Comparison of ENCODE assay signal across 10 mouse cellular contexts in genomic region chr6:5993056-5993455, GRCm38 (mm10).
DNase-seq lines count a peak whose midpoint lies in the region; ATAC-seq and TF ChIP-seq lines count a peak whose summit lies in the region.
"Had no signal": no experiment of that assay in that cellular context is flagged by ENCODE, and none has a peak within 500 bp of the region (broad histone marks: within the 10 kb centered on the region; RNA-seq: fewer than 3 reads in every experiment).

No protein-coding gene starts in this region.

- no peak overlapping the region for H3K27ac ChIP-seq in hindbrain, postnatal 0 days
- H3K27ac ChIP-seq in hindbrain, embryonic 10.5 days = no peak overlapping the region
- no peak overlapping the region for H3K27ac ChIP-seq in midbrain, embryonic 15.5 days
- H3K27ac ChIP-seq in midbrain, embryonic 14.5 days (replicated peaks; ENCODE audit: low read depth, low read length) = no peak overlapping the region
- peak overlapping the region; percentile 70 for H3K27ac ChIP-seq in small intestine, adult 2 months (ENCODE audit: insufficient read depth, low read depth, low read length)
- H3K27ac ChIP-seq: liver, embryonic 12.5 days; neural tube, embryonic 12.5 days had no signal

- peak; percentile 20 to 21 for DNase-seq in cerebellum, postnatal 25 days
- no peak for DNase-seq in cerebellum, adult 9-10 months
- DNase-seq in hindbrain, postnatal 0 days (ENCODE audit: low spot score) = no peak
- no peak for DNase-seq in hindbrain, embryonic 10.5 days (ENCODE audit: low spot score)
- no peak for DNase-seq in midbrain, embryonic 14.5 days
- no peak for DNase-seq in testis, postnatal 14 days (ENCODE audit: low spot score)

- H3K4me3 ChIP-seq in hindbrain, postnatal 0 days (ENCODE audit: low read length) = no peak overlapping the region
- H3K4me3 ChIP-seq in hindbrain, embryonic 10.5 days = no peak overlapping the region
- no peak overlapping the region for H3K4me3 ChIP-seq in midbrain, embryonic 15.5 days
- no peak overlapping the region for H3K4me3 ChIP-seq in midbrain, embryonic 14.5 days (replicated peaks; ENCODE audit: low read depth, low read length)
- H3K4me3 ChIP-seq in small intestine, adult 2 months (ENCODE audit: low read depth, low read length) = peak overlapping the region; percentile 19; the same call in 1 of the 2 replicates
- H3K4me3 ChIP-seq: liver, embryonic 12.5 days; neural tube, embryonic 12.5 days had no signal

- ATAC-seq in hindbrain, postnatal 0 days = no peak
- ATAC-seq in midbrain, embryonic 15.5 days (replicated peaks) = peak; percentile 60; the same call in 1 of the 2 replicates
- ATAC-seq in midbrain, embryonic 14.5 days (ENCODE audit: low FRiP score, low TSS enrichment) = no peak
- ATAC-seq: liver, embryonic 12.5 days had no signal

- no peaks in the 10 kb centered on the region for H3K27me3 ChIP-seq in hindbrain, postnatal 0 days (ENCODE audit: insufficient read depth, low read length)
- no peaks in the 10 kb centered on the region for H3K27me3 ChIP-seq in hindbrain, embryonic 10.5 days (ENCODE audit: insufficient read depth, poor library complexity, severe bottlenecking)
- H3K27me3 ChIP-seq in midbrain, embryonic 15.5 days (replicated peaks) = no peaks in the 10 kb centered on the region
- no peaks in the 10 kb centered on the region for H3K27me3 ChIP-seq in midbrain, embryonic 14.5 days (ENCODE audit: control insufficient read depth, insufficient read depth, low read length)
- H3K27me3 ChIP-seq in small intestine, adult 2 months (ENCODE audit: control insufficient read depth, insufficient read depth, low read length) = no peaks in the 10 kb centered on the region
- H3K27me3 ChIP-seq: liver, embryonic 12.5 days; neural tube, embryonic 12.5 days had no signal

- H3K36me3 ChIP-seq in hindbrain, postnatal 0 days (ENCODE audit: insufficient read depth, low read length) = no peaks in the 10 kb centered on the region
- no peaks in the 10 kb centered on the region for H3K36me3 ChIP-seq in hindbrain, embryonic 10.5 days
- H3K36me3 ChIP-seq in midbrain, embryonic 15.5 days (replicated peaks) = no peaks in the 10 kb centered on the region
- no peaks in the 10 kb centered on the region for H3K36me3 ChIP-seq in midbrain, embryonic 14.5 days (ENCODE audit: control insufficient read depth, insufficient read depth, low read length)
- H3K36me3 ChIP-seq in small intestine, adult 2 months (ENCODE audit: control insufficient read depth, insufficient read depth, low read length) = no peaks in the 10 kb centered on the region
- H3K36me3 ChIP-seq: liver, embryonic 12.5 days; neural tube, embryonic 12.5 days had no signal

- TF ChIP-seq CTCF in hindbrain, postnatal 0 days (IDR thresholded peaks at IDR 0.05; ENCODE audit: low read depth) = no peak
- no peak for TF ChIP-seq CTCF in small intestine, adult 2 months (IDR thresholded peaks at IDR 0.05; ENCODE audit: extremely low read depth, insufficient read length, insufficient replicate concordance, low read depth, low read length)

- WGBS in hindbrain, postnatal 0 days = 31% methylated on average over 7 of the region's 7 CpGs
- 51% methylated on average over 7 of the region's 7 CpGs for WGBS in hindbrain, embryonic 10.5 days
- 32% methylated on average over 7 of the region's 7 CpGs for WGBS in midbrain, embryonic 15.5 days
- 34% methylated on average over 7 of the region's 7 CpGs for WGBS in midbrain, embryonic 14.5 days
- WGBS in small intestine, adult 2 months = 17% methylated on average over 7 of the region's 7 CpGs

- peak overlapping the region; percentile 50; the same call in 1 of the 2 replicates for H3K4me2 ChIP-seq in hindbrain, postnatal 0 days (ENCODE audit: low read depth, low read length)
- 0 out of 2 replicates have a peak overlapping the region, but pooled peaks have one; percentile 4 for H3K4me2 ChIP-seq in midbrain, embryonic 15.5 days
- H3K4me2 ChIP-seq in midbrain, embryonic 14.5 days (ENCODE audit: low read length) = no peak overlapping the region
- H3K4me2 ChIP-seq: liver, embryonic 12.5 days; neural tube, embryonic 12.5 days had no signal

- H3K9ac ChIP-seq in hindbrain, postnatal 0 days (replicated peaks; ENCODE audit: low read length) = no peak overlapping the region
- no peak overlapping the region for H3K9ac ChIP-seq in midbrain, embryonic 15.5 days
- no peak overlapping the region for H3K9ac ChIP-seq in midbrain, embryonic 14.5 days (replicated peaks; ENCODE audit: low read length)
- H3K9ac ChIP-seq: liver, embryonic 12.5 days; neural tube, embryonic 12.5 days had no signal

- H3K4me1 ChIP-seq in hindbrain, postnatal 0 days (ENCODE audit: insufficient read depth, low read length) = peaks cover 5% of the 10 kb centered on the region; the same call in 1 of the 2 replicates
- peaks cover 22% of the 10 kb centered on the region for H3K4me1 ChIP-seq in hindbrain, embryonic 10.5 days (replicated peaks)
- H3K4me1 ChIP-seq in midbrain, embryonic 15.5 days = peaks cover 25% of the 10 kb centered on the region
- H3K4me1 ChIP-seq in midbrain, embryonic 14.5 days (ENCODE audit: control insufficient read depth, insufficient read depth, low read length) = peaks cover 16% of the 10 kb centered on the region
- H3K4me1 ChIP-seq in small intestine, adult 2 months (ENCODE audit: control insufficient read depth, insufficient read depth, insufficient read length, low read length) = peaks cover 7% of the 10 kb centered on the region; the same call in 1 of the 2 replicates
- H3K4me1 ChIP-seq: liver, embryonic 12.5 days had no signal

- no peaks in the 10 kb centered on the region for H3K9me3 ChIP-seq in hindbrain, postnatal 0 days (ENCODE audit: low read length)
- no peaks in the 10 kb centered on the region for H3K9me3 ChIP-seq in hindbrain, embryonic 10.5 days
- no peaks in the 10 kb centered on the region for H3K9me3 ChIP-seq in midbrain, embryonic 15.5 days
- no peaks in the 10 kb centered on the region for H3K9me3 ChIP-seq in midbrain, embryonic 14.5 days (ENCODE audit: control insufficient read depth, low read length)
- H3K9me3 ChIP-seq: liver, embryonic 12.5 days; neural tube, embryonic 12.5 days had no signal

- no peak for TF ChIP-seq POLR2A in small intestine, adult 2 months (IDR thresholded peaks at IDR 0.05; ENCODE audit: low read depth, low read length)

Comparison
In these comparisons a context has a peak if more than half of its experiments do, and no peak if none do; other contexts are left out.
1. DNase-seq: peak in cerebellum, postnatal 25 days (2 of 2); none in cerebellum, adult 9-10 months (single experiment), hindbrain, postnatal 0 days (single experiment), hindbrain, embryonic 10.5 days (single experiment), midbrain, embryonic 14.5 days (single experiment) and testis, postnatal 14 days (single experiment).